Mouse (Mus musculus) lung, embryonic 14.5 days (tissue): Measurements from ENCODE around the gene Six2. TPM values are rescaled to one million over a fixed set of nuclear protein-coding genes. Genes with fewer than 3 reads are reported as not detected.

ENCODE experiments used
- ATAC-seq: fragments of 200-750 bp; cut with Nextera tagmentation; 2 replicates; pipeline ENCODE4 v1.8.0; 2017; ENCODE audit warnings: mild to moderate bottlenecking, moderate TSS enrichment, moderate library complexity; ENCODE audit not compliant: insufficient read depth
- DNase-seq: peaks from one replicate; pipeline ENCODE4 v3.0.0-alpha.2; 2015
- H3K27ac ChIP-seq: fragments of 300-500 bp; sonication (generic); 2 replicates; pipeline ENCODE4 v1.5.1; 2014; ENCODE audit warnings: low read depth, mild to moderate bottlenecking, moderate library complexity
- H3K27me3 ChIP-seq: fragments of 300-500 bp; sonication (generic); 2 replicates; pipeline ENCODE4 v1.6.1; 2014; ENCODE audit warnings: low read length, control low read depth; ENCODE audit not compliant: insufficient read depth
- H3K36me3 ChIP-seq: fragments of 300-500 bp; sonication (generic); 2 replicates; pipeline ENCODE4 v1.6.1; 2014; ENCODE audit warnings: control low read depth; ENCODE audit not compliant: insufficient read depth
- H3K4me1 ChIP-seq: fragments of 300-500 bp; sonication (generic); 2 replicates; pipeline ENCODE4 v1.6.1; 2014; ENCODE audit warnings: antibody characterized with exemption, control low read depth; ENCODE audit not compliant: insufficient read depth
- H3K4me2 ChIP-seq: fragments of 300-500 bp; sonication (generic); 2 replicates; pipeline ENCODE4 v1.6.1; 2014; ENCODE audit warnings: mild to moderate bottlenecking
- H3K4me3 ChIP-seq: fragments of 300-500 bp; sonication (generic); 2 replicates; pipeline ENCODE4 v1.5.1; 2014; ENCODE audit warnings: low read depth, low read length
- H3K9ac ChIP-seq: fragments of 300-500 bp; sonication (generic); 2 replicates; pipeline ENCODE4 v1.6.1; 2014
- H3K9me3 ChIP-seq: fragments of 300-500 bp; sonication (generic); 2 replicates; pipeline ENCODE4 v1.6.1; 2016; ENCODE audit warnings: low read depth, low read length, control low read depth
- CTCF ChIP-seq: IDR thresholded peaks from 2 replicates; pipeline ENCODE4 v1.5.1; 2016; ENCODE audit warnings: antibody characterized with exemption, low read depth
- WGBS: fragments of 180-500 bp; shearing (Covaris S2); extraction: QIAGEN DNeasy Blood & Tissue Kit; methylation state at CpG from one replicate; pipeline ENCODE4 v1.1.7; 2014; 5-methylcytosine and 5-hydroxymethylcytosine counted together
- polyA plus RNA-seq: library from polyadenylated mRNA; unstranded; fragments of >200 nt; fragmentation: Nextera tagmentation; extraction: Ambion mirVana; gene quantifications from 2 replicates; pipeline ENCODE4 v1.2.1, GENCODE M21; 2014

Six2 gene
- 0.26 TPM in 1 of 2 replicates, not detected in the other for polyA plus RNA-seq

GRCm38 (mm10) chr17:85688236-85688910 lies at the start of gene Six2:
TSS of gene Six2 (minus strand) at chr17:85688274.
- 0 out of 2 replicates have a peak within 1 kb of the TSS, but pooled peaks have one; percentile 12 for H3K27ac ChIP-seq
- H3K4me1 ChIP-seq = 0 out of 2 replicates have a peak, but pooled peaks cover 3% of the 10 kb centered on the region
- WGBS = under 1% methylated on average over 55 of the region's 55 CpGs
- DNase-seq (peak; percentile 89), ATAC-seq (peak; percentile 93)
- peak within 1 kb of the TSS; percentile 32; the same call in 1 of the 2 replicates for H3K9ac ChIP-seq
- H3K4me2 ChIP-seq = peak within 1 kb of the TSS; percentile 84
- H3K27me3 ChIP-seq = peaks cover 96% of the 10 kb centered on the region
- H3K36me3 ChIP-seq = no peaks in the 10 kb centered on the region
- peak within 1 kb of the TSS; percentile 42 for H3K4me3 ChIP-seq
- no peaks in the 10 kb centered on the region for H3K9me3 ChIP-seq
- TF ChIP-seq CTCF = no peak

- DNase-seq (no peak), ATAC-seq (no peak)
- Histone ChIP-seq H3K4me3 (no peak overlapping the region), H3K9ac (no peak overlapping the region), H3K4me2 (no peak overlapping the region), H3K36me3 (no peaks in the 10 kb centered on the region), H3K27me3 (no peaks in the 10 kb centered on the region), H3K9me3 (no peaks in the 10 kb centered on the region), H3K4me1 (no peaks in the 10 kb centered on the region), H3K27ac (no peak overlapping the region)
- 24% methylated on average over 17 of the region's 19 CpGs for WGBS
- TF ChIP-seq CTCF = no peak
Observed at GRCm38 (mm10) chr17:85737090-85737780, 49.2 kb upstream of the Six2 start.

GRCm38 (mm10) chr17:85731329-85731728 lies 43.3 kb upstream of the Six2 start:
- Histone ChIP-seq H3K4me2 (no peak overlapping the region), H3K27ac (no peak overlapping the region), H3K9ac (no peak overlapping the region), H3K9me3 (no peaks in the 10 kb centered on the region), H3K27me3 (no peaks in the 10 kb centered on the region), H3K4me3 (no peak overlapping the region), H3K36me3 (no peaks in the 10 kb centered on the region), H3K4me1 (no peaks in the 10 kb centered on the region)
- 84% methylated on average over 5 of the region's 5 CpGs for WGBS
- ATAC-seq (no peak), DNase-seq (no peak)
- TF ChIP-seq CTCF = no peak

- no peaks in the 10 kb centered on the region for H3K9me3 ChIP-seq
- H3K9ac ChIP-seq = no peak overlapping the region
- no peak overlapping the region for H3K4me3 ChIP-seq
- ATAC-seq (no peak), DNase-seq (no peak)
- no peak overlapping the region for H3K4me2 ChIP-seq
- no peaks in the 10 kb centered on the region for H3K36me3 ChIP-seq
- no peak for TF ChIP-seq CTCF
- WGBS = 78% methylated on average over 12 of the region's 12 CpGs
- no peak overlapping the region for H3K27ac ChIP-seq
- H3K27me3 ChIP-seq = no peaks in the 10 kb centered on the region
- no peaks in the 10 kb centered on the region for H3K4me1 ChIP-seq
Observed at GRCm38 (mm10) chr17:85730231-85731015, 42.3 kb upstream of the Six2 start.

GRCm38 (mm10) chr17:85728071-85728718 lies 40.1 kb upstream of the Six2 start:
- Histone ChIP-seq H3K4me2 (no peak overlapping the region), H3K9ac (no peak overlapping the region), H3K4me1 (no peaks in the 10 kb centered on the region), H3K9me3 (no peaks in the 10 kb centered on the region), H3K27me3 (no peaks in the 10 kb centered on the region), H3K36me3 (no peaks in the 10 kb centered on the region), H3K27ac (no peak overlapping the region), H3K4me3 (no peak overlapping the region)
- DNase-seq (no peak), ATAC-seq (no peak)
- no peak for TF ChIP-seq CTCF
- 85% methylated on average over 5 of the region's 5 CpGs for WGBS

- no peaks in the 10 kb centered on the region for H3K36me3 ChIP-seq
- WGBS = 80% methylated on average over 9 of the region's 9 CpGs
- H3K9me3 ChIP-seq = no peaks in the 10 kb centered on the region
- TF ChIP-seq CTCF = no peak
- H3K4me1 ChIP-seq = no peaks in the 10 kb centered on the region
- no peak overlapping the region for H3K4me2 ChIP-seq
- H3K4me3 ChIP-seq = no peak overlapping the region
- DNase-seq = no peak
- H3K27me3 ChIP-seq = no peaks in the 10 kb centered on the region
- no peak overlapping the region for H3K9ac ChIP-seq
- no peak overlapping the region for H3K27ac ChIP-seq
- no peak for ATAC-seq
Observed at GRCm38 (mm10) chr17:85725988-85726387, 37.9 kb upstream of the Six2 start.
